ENCODE assay signal across 14 mouse cellular contexts in the genomic region with DNA sequence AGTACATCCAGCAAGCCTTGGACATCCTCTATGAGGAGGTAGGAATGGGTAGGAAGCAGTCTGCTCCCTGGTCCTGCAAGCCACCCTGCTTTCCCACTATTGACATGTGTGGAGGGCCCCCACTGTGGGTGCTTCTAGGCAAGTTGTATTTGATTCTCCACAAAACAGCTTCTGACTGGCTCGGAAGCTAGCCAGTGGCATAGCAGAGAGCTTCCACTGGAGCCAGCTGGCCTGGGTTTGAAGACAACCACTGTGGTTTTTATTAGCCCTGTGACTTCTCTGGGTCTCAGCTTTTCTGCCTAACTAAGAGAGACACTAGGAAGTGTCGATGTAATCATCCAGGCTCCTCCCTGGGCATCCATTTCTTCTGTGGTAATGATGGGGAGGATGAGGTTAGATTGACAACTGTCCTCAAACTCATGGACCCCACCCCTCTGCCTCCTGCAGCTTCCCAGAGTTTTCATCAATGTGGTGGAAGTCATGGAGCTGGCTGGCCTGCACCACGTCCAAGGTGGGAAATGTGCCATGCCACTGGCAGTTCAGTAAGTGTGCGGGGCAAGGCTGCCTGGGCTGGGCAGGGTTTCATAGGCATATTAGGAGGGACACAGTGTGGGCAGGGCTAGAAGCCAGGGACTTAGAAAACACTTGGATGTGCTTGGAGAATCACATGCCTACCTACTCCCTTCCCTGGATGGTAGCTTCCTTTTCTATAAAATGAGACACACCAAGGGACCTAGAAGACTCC.
"Had no signal": no experiment of that assay in that cellular context is flagged by ENCODE, and none has a peak within 500 bp of the region (broad histone marks: within the 10 kb centered on the region; RNA-seq: fewer than 3 reads in every experiment).

No protein-coding gene starts in this region.

- H3K27me3 ChIP-seq: limb, embryonic 13.5 days; liver, embryonic 15.5 days; midbrain, embryonic 15.5 days; neural tube, embryonic 15.5 days had no signal

- H3K4me1 ChIP-seq: megakaryocyte, embryonic 14.5 days; midbrain, embryonic 15.5 days; neural tube, embryonic 15.5 days had no signal

- H3K9ac ChIP-seq: limb, embryonic 13.5 days; liver, embryonic 15.5 days; lung, embryonic 14.5 days; midbrain, embryonic 15.5 days; neural tube, embryonic 15.5 days had no signal

- DNase-seq: kidney, adult 8-10 months; kidney, postnatal 25 days; layer of hippocampus, adult 9-11 months; layer of hippocampus, postnatal 36 days; lung, embryonic 14.5 days; right cerebral cortex, adult 18-20 months; right cerebral cortex, postnatal 25 days; thymus, postnatal 36 days had no signal

- H3K36me3 ChIP-seq: limb, embryonic 13.5 days; liver, embryonic 15.5 days; midbrain, embryonic 15.5 days; neural tube, embryonic 15.5 days had no signal

- H3K4me3 ChIP-seq: limb, embryonic 13.5 days; liver, embryonic 15.5 days; megakaryocyte, embryonic 14.5 days; midbrain, embryonic 15.5 days; neural tube, embryonic 15.5 days had no signal

- H3K27ac ChIP-seq: limb, embryonic 13.5 days; liver, embryonic 15.5 days; macrophage; midbrain, embryonic 15.5 days; neural tube, embryonic 15.5 days had no signal
